Mouse (Mus musculus) gastrocnemius, postnatal 25 days (tissue): ENCODE data around the gene Kcnh6. TPM values are rescaled to one million over a fixed set of nuclear protein-coding genes. Genes with fewer than 3 reads are reported as not detected.

ENCODE experiments used
- DNase-seq: peaks from one replicate; pipeline ENCODE4 v3.0.0; 2022
- long read RNA-seq, 2 experiments: library from polyadenylated mRNA; stranded (forward); transcript quantifications; one replicate each; pipeline ENCODE4 v2.0.0; 2021
- total RNA-seq, 2 experiments: library from RNA; stranded (reverse); gene quantifications; 1 replicate in 1 of 2; 2 replicates in 1 of 2; pipeline ENCODE4 v1.2.3; 2021

Gene Kcnh6
- not detected for total RNA-seq
- long read RNA-seq, experiment 1: 0 reads
- long read RNA-seq, experiment 2, partial matches to known transcripts: 0 of 1 reads
- long read RNA-seq, experiment 2, other reads (novel, unspliced or antisense): 1 of 1 reads

DNA sequence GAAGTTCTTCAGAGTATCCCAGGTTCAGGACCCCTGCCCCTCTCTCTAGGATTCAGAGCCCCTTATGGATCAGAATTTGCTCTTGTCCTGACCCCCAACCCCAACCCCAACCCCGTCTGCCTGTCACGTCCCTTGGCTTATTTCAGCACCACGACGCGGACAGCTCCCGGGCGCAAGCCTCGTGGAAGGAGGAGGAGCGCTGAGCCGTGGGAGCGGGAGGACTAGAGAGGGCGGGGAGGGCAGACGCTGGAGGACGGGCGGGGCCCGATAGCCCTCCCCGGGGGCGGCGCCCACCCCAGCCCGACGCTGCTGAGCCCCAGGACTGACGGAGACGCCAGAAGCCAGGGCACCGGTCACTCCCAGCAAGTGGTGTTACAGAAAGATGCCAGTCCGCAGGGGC, at the start of gene Kcnh6:
Gene Kcnh6 (plus strand): TSS at position 304 of the 400 bp plus-strand sequence.
- DNase-seq: peak; percentile 34

DNA sequence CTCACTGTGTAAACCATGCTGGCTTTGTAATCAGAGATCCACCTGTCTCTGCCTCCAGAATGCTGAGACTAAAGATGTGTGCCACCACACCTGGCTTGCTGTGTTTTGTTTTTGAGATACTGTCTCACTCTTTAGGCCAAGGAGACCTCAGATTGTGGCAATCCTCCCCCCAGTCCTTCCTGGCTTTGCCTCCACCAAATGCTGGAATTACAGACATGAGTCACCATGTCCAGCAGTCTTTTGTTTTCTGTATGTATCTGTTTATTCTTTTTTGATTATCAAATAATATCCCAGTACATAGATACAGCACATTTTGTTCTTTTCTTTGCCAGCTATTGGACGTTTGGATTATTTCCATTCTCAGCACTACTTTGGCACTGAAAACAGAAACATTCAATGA, 49.4 kb upstream of the Kcnh6 start:
- no peak for DNase-seq

DNA sequence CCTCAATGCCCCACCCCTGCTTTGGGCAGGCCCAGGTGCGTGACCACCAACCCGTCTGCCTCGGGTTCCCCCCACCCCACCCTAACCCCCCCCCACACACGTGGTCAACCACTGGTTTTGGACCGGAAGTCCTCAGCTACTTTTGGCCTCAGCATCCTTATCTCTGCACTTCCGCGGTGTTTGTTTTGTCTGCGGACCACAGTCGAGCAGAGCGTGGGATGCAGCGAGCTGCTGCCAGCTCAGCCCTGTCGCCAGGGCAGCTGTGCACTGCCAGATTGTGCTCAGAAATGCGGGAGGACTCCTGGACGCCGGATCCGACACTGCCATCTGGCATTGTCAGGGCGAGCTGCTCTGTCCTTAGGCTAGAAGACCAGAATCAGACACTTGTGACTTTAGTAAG, 48.6 kb upstream of the Kcnh6 start:
- no peak for DNase-seq

DNA sequence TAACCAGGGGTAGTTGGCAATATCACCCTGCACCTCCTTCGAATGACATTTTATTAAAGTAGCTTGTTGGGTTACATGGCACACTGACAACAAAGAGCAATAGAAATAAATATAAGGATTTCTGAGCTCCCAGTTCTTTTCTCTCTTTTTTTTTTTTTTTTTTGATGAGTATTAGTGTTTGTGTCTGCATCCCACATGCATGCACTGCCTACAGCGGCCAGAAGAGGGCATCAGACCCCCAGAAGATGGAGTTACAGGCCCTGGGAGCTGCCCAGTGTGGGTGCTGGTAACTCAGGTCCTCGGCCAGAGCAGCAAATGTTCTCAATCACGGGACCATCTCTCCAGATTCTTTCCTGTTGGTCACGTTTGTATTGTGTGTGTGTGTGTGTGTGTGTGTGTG, 43.2 kb upstream of the Kcnh6 start:
- no peak for DNase-seq

DNA sequence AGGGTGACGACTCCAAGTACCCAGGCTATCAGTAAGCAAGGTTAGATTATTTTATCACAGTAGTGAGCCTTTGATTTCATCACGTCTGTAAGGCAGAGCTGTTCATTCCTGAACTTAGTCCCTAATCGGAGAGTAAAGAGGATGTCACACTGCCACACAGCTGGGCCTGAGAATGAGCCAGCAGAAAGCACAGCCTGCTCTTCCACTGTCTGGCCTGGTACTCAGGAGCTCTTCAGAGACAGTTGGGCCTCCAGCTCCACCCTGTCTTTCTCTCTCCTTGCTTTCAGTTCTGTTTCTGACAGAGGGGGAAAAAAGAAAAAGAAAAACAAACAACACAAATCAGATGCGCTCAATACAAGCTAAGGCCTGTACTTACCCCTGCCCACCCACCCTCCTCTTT, 41.6 kb upstream of the Kcnh6 start:
- DNase-seq: peak; percentile 35

DNA sequence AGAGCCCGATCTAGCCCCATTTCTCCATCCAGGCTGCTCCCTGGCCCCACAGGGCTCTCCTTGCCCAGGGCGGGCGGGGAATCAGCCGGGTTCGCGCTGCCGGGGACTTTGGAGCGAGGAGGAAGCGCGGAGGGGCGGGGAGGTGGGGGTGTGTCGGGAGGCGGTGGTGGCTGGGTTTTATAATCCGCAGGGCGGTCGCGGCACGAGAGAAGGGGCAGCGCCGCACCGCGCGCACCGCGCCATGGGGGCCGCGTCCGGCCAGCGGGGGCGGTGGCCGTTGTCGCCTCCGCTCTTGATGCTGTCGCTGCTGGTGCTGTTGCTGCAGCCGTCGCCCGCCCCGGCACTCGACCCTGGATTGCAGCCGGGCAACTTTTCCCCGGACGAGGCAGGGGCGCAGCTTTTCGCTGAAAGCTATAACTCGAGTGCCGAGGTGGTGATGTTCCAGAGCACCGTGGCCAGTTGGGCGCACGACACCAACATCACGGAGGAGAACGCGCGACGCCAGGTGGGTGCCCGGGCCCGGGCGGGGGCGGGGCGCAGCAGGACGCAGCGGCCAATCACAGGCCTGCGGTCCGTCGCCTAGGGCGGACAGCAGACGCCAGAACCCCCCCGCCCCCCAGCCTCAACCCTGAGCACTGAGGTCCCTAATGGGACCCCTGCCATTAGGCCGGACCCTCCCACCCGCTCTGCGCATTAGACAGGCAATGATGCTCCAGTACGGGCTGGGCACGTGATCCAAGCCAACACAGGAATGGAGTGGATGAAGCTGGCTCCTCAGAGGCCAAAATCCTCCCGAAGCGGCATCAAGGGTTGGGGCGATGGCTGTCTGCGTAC, 40.0 kb upstream of the Kcnh6 start, which contains the start of gene Ace:
Gene Ace (plus strand): TSS at position 205 of the 834 bp plus-strand sequence.
- peak; percentile 63 for DNase-seq

DNA sequence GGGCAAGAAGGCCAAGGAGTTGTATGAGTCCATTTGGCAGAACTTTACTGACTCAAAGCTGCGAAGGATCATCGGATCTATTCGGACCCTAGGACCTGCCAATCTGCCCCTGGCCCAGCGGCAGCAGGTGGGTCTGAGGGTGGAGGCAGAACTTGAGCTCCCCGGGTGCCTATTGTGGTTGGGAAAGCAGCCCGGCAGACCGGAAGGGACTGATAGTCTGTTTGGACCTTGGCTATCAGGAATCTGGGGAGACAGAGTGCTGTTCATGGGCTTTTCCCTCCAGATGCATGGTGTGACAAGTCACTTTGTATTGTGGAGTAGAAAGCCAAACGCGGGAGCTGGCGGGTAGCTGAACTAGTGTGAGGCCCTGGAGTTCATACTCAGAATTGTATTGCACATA, 39.0 kb upstream of the Kcnh6 start:
- no peak for DNase-seq

DNA sequence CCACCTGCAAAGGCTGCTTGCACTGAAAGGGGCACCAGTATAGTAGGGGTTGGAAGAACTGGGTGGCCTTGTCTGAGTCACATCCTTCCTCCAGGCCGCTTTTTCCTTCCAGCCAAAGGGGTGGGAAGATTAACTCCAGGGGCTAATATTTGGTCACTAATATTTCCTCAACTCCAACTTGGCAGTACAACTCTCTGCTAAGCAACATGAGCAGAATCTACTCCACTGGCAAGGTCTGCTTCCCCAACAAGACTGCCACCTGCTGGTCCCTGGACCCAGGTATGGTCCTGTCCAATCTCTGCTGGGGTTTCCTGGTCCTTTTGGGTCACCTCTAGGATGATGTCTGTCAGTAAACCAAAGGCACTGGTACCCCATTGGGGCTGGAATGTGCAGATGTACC, 38.4 kb upstream of the Kcnh6 start:
- peak; percentile 70 for DNase-seq

DNA sequence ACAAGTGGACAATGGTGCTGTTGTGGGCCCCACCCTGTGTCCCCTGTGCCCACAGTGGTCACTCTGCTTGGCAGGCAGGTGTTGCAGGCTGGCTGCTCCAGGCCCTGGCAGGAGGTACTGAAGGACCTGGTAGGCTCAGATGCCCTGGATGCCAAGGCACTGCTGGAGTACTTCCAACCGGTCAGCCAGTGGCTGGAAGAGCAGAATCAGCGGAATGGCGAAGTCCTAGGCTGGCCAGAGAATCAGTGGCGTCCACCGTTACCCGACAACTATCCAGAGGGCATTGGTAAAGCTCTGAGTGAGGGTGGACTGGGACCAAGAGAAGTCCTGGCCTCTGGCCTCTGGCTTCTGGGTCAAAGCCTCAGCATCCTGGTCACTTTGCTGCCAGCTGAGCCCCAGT, 33.3 kb upstream of the Kcnh6 start:
- DNase-seq: peak; percentile 76

DNA sequence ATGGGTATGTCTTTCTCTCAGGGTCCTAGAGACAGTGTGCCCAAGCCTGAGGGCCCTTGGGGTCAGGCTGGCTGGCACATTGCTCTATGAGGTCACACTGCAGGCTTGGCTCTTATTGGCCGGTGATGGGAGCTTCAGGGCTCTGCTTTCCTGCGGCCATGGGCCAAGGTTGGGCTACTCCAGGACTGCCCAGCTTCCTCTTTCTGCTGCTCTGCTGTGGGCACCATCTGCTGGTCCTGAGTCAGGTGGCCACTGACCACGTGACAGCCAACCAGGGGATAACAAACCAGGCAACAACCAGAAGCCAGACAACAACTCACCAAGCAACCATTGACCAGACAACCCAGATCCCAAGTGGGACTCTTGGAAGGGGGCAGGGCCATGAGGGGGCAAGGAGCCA, 32.9 kb upstream of the Kcnh6 start:
- DNase-seq: no peak

DNA sequence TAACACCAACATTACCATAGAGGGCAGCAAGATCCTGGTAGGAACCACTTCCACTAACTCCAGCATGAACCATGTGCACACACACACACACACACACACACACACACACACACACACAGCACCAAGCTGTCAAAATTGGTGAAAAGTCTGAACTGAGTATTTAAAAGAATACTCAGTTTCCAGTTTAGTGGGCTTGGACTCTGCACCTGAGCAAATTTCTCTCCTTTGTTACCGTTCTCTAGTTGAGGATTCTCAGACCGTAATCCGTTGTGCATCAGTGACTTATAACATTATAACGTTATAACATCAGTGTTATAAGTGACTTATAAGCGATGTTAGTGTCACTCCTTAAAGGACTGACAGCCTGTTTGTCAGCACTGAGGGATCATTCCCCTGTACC, 32.3 kb upstream of the Kcnh6 start:
- no peak for DNase-seq

DNA sequence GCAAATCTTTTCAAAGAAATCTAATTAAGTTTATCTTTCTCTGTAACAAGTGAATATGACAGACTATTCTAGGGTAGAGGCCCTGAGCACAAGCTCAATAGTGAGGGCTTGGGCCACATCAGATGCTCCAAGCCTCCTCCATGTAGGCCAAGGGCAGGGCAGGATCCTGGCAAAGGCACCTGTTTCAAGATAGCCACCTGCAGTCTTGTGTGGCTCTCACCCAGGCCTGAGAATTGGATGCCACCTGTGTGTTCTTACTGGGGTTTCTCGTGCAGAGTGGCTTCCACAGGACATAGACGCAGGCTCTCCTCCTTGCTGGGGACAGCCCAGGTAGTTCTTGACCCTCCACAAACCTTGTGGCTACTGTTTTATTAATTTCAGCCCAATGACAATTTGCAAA, 29.7 kb upstream of the Kcnh6 start:
- DNase-seq: no peak

DNA sequence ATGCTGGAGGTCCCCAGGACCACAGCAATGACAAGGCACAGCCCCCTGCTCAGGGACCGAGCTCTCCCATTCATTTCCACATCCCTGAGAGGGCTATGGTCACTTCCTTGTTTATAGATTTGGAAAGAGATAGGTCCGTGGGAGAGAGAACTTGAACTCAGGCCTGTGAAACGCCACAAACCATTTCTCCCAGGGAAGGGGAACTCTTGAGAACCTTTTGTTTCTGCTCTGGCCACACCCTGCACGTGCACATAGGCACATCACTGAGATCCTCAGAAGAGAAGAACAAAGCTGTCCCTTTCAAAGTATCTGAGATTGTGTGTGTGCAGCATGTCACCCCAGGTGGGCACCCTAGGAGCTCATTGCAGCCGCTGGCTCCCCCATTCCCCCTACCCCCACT, 29.3 kb upstream of the Kcnh6 start:
- DNase-seq: no peak

DNA sequence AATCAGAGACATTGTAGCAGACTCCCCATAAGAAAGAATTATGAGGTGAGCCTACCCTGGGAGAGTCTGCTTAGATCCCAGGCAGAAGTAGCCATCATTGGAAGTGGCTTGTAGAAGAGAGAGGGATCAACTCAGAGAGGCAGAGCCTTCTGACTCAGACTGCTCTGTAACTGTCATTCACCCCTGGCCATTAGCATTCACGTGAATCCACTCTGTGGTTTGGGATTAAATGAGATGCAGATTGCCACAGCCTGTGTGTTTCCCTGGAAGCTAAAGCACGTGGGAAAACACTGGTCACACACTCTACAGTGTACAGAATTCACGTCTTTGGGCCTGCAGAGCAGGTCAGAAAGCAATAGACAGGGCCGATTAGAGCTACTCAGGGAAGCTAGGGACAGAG, 23.5 kb upstream of the Kcnh6 start:
- DNase-seq: no peak

DNA sequence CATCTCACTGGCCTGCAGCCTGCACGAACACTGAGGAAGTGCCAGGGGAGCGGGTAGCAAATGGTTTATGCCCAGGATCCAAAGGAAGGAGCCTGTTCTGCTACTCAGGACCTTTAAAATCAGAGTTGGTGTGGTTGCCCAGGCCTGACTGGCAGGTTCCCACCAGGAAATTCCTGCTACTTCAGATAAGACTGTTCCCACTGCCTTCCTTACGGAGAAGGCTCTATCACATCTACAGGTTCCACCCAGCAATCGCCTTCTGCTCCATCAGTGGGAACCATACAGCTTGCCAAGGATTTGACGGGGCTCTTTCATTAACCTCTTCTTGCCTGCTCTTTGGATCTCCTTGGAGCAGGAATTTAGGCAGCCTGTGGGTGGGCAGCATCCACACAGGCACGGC, 20.5 kb upstream of the Kcnh6 start:
- no peak for DNase-seq

DNA sequence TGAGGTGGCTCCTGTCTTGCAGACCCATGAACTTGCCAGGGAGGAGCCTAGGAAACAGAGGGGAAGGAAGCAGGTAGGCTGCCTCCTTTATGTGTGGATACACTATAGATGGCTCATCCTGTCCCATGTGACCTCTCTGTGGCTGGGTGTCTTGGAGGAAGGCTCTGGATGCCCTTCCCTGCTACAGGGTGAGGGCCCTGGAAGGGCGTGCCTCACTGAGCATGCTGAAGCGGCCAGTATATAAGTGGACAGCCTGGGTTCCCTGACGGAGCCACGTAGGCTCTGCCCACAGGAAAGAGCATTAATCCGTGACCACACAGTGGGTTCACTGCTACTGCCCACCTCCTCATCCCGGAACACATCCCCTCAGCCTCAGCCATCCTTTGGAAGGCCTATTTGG, 18.5 kb upstream of the Kcnh6 start:
- no peak for DNase-seq

DNA sequence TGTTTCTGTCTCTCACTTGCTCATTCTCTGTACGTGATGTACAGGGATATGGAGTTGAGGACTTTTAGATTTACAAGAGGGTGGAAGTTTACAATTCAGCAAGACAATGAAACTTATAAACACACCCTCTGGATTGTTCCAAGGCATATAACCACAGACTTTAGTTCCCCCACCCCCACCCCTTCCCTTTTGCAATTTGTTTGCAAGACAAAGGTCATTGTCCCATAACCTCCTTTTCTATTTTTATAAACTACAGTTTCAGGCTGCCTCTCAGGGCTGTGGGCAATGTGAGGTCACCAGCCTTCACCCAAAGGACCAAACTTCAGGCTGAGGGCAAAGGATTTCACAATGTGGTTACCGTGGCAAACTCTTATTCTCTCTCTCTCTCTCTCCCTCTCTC, 17.7 kb upstream of the Kcnh6 start:
- DNase-seq: no peak

DNA sequence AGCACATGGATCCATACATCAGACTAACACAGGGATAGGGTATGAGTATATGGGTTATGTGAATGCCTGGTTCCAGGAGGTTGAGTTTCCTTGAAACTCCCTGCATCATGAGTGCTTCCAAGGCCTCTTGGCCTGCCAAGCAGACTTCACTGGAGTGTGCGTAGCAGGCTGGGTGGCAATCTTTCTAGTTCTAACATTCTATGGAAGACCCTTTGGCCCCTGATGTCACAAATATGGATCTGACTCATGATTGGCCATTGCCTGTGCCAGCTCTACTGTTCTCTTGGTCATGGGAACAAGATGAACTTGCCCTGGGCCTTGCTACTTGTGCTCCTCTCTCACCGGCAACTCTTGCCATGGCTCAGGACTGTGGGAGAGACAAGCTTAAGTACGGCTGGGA, 13.5 kb upstream of the Kcnh6 start, which contains the start of gene Ace3:
Gene Ace3 (plus strand): TSS at position 301 of the 400 bp plus-strand sequence.
- no peak for DNase-seq

DNA sequence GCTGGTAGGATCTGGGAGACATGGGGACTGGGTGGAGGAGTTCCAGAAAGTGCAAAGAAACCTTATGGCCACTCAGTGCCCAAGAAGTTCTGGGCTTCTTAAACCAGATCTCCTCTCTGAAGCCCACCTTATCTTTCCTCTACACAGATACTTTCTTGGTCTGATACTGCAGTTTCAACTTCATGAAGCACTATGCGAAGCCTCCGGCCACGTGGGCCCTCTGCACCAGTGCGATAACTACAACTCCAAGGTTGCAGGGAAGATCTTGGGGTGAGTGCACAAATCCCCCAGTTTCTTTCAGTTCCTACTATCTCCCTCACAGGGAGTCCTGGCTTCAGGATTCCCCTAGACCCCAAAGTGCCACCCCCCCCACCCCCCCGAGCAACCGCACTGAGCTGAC, 7.9 kb upstream of the Kcnh6 start:
- DNase-seq: no peak

DNA sequence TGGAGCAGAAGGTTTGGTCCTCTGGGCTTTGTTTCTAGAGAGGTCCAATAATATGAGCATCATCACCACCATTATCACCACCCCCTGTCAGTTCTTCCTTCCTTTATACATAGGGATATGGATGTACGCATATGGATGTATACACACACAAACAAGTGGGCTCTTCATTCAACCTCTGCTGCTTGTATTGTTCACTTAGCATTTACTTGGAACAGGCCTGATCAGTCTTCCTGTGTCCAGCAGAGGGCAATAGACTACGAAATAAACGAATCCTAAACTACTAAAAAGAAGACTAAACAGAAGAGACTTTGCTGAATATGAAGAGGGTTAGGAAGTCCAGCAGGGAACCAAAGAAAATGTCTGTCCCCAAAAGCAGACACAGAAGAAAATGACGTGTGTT, 6.2 kb upstream of the Kcnh6 start:
- DNase-seq: no peak

DNA sequence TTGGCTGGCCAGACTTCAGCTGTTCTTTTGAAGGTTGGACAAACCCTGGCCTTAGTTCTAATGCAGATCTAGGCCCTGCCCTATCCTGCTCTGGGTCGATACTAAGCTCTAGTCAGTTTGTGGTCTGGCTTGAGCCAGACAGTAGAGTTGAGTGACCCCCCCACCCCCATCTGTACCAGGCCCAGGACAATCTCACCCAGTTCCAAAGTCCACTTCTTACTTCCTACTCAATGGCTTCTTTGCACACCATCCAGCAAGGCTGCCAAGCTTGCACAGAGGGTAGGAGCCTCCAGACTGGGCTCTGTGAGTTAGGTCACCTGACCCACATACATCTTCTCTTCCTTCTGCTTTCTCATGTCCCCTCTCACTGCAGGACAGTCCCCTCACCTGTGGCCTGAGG, 3.3 kb upstream of the Kcnh6 start:
- DNase-seq: no peak

DNA sequence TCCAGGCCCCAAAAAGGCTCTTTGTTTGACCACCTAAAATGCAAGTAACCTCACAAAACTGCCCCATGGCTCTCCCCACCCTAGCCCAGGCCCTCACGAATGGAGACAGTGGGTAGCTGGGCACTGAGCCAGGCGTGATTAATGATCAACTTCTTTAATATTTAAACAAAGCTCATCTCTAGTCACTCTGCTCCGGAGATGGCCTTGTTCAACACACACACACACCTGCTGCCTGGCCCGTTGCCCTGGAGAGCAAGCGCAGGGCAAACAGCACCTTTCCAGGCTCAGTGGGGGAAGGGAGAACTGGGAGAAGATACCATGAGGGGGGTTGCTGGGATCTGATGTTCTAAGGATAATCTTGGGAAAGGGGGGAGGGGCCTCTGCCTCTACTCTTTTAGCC, 2.0 kb upstream of the Kcnh6 start:
- DNase-seq: no peak

DNA sequence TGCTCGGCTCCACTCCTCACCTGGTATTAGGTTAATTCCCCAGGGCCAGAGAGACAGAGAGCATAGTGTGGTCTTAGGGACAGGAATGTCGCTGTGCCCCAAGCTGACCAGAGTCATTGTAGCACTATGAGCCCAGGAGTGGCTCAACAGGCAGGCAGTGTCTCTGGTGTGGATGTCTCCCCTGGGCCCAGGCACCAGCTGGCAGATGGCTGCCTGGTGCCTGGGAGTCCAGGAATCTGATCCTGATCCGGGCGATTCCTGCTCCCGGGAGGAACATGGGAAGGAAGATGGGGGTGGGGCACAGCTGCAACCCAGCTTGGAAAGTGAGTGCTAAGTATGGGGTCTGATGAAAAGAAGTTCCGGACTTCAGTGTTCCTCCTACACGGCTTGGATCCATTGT, 4.8 kb downstream of the Kcnh6 start:
- DNase-seq: no peak

DNA sequence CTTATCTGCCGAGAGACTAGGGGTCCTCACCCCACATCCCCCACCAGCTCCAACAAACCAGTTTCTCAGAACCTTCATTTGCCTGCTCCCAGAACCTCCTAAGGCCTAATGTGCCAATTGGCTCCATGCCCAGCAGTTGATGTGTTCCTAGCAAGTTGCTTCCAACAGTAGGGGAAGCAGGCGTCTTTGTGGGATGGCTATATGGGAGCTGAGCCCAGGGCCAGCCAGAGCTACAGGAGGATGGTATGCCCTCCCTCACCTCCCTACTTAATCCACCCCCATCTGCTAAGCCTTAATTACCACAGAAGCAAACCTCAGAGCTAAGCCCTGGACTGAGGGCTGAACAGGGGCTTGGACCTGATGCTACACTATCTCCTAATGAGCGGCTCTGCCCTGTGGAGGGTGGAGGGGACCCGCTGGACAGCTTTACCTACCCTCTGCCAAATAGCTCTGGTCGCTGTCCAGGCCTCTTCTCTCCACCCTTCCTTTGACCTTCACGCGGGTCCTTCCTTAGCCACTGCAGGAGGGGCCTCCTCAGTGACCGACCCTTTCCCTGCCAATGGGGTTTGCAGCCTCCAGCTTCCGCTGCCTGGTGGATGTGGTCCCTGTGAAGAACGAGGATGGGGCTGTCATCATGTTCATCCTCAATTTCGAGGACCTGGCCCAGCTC, 5.8 kb downstream of the Kcnh6 start:
- no peak for DNase-seq
